Mouse (Mus musculus): ENCODE data around the gene Zfp831.

DNA sequence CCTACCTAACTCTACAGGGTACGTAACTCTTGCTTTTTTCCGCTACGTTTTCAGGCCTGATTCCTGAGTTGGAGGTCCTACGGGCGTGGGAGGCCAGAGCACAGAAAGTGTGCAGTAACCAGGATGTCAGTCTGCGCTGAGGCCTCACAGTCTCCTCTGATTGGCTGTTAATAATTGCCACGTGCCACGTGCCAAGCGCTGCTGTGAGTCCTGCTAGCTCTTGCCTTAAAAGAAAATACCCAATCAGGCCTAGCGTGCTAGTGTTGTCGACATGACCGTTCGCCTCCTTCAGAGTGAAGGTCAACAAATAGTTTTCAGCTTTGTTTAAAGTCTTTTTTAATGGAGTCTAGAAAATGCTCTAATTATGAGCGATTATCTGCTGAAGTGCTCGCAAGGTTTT is 46.9 kb upstream of the Zfp831 start:
- TF ChIP-seq CTCF (conservative IDR thresholded peaks at IDR 0.05; ENCODE audit: insufficient read depth, insufficient read length, low read depth, low read length) (no peak), POLR2A (IDR thresholded peaks at IDR 0.05; ENCODE audit: low read depth, low read length) (no peak)

Data from kidney, adult 2 months (tissue).